Mouse (Mus musculus) right cerebral cortex, adult 2 months (tissue): Measurements from ENCODE around the gene Zswim1.
"Not testable (repeated sequence)": the region's sequence is repeated elsewhere in the genome, so short reads cannot be mapped to it uniquely, and the experiment has no call there.

ENCODE experiments used
- DNase-seq, 2 experiments: peaks; one replicate each; pipeline ENCODE4 v3.0.0; 2021 to 2022; ENCODE audit warnings: low spot score in 2 of 2

The Zswim1 gene

GRCm38 (mm10) chr2:164793236-164793635 lies 29.2 kb upstream of the Zswim1 start:
- DNase-seq: peak; percentile 66 to 73

- no peak for DNase-seq
Measured at GRCm38 (mm10) chr2:164793772-164794171, 28.7 kb upstream of the Zswim1 start.

- DNase-seq: peak; percentile 87 to 89
Measured at GRCm38 (mm10) chr2:164794293-164794692, 28.2 kb upstream of the Zswim1 start.

- no peak for DNase-seq
Measured at GRCm38 (mm10) chr2:164795868-164796267, 26.6 kb upstream of the Zswim1 start.

GRCm38 (mm10) chr2:164798554-164798953 lies 23.9 kb upstream of the Zswim1 start:
- DNase-seq: not testable (repeated sequence)

- no peak for DNase-seq
Measured at GRCm38 (mm10) chr2:164800252-164801004, 22.1 kb upstream of the Zswim1 start.

- no peak for DNase-seq
Measured at GRCm38 (mm10) chr2:164803201-164803920, 19.1 kb upstream of the Zswim1 start.

GRCm38 (mm10) chr2:164803921-164804313 lies 18.6 kb upstream of the Zswim1 start:
- DNase-seq: no peak

- peak; percentile 99 to 100 for DNase-seq
Measured at GRCm38 (mm10) chr2:164804533-164805331, 17.8 kb upstream of the Zswim1 start, which contains the start of the genes Acot8 and Zswim3. Gene Acot8 (minus strand): TSS chr2:164804882. Gene Zswim3 (plus strand): TSS chr2:164805098.

- DNase-seq: no peak
Measured at GRCm38 (mm10) chr2:164805332-164805718, 17.2 kb upstream of the Zswim1 start.

GRCm38 (mm10) chr2:164806614-164807013 lies 15.9 kb upstream of the Zswim1 start:
- DNase-seq: no peak

GRCm38 (mm10) chr2:164813557-164813956 lies 8.9 kb upstream of the Zswim1 start:
- DNase-seq: no peak

GRCm38 (mm10) chr2:164815348-164815747 lies 7.1 kb upstream of the Zswim1 start:
- DNase-seq: no peak

GRCm38 (mm10) chr2:164815821-164816220 lies 6.7 kb upstream of the Zswim1 start:
- no peak for DNase-seq

GRCm38 (mm10) chr2:164817206-164817605 lies 5.3 kb upstream of the Zswim1 start:
- no peak for DNase-seq

GRCm38 (mm10) chr2:164817703-164818102 lies 4.8 kb upstream of the Zswim1 start:
- no peak for DNase-seq

GRCm38 (mm10) chr2:164821060-164821459 lies 1.4 kb upstream of the Zswim1 start:
- DNase-seq: no peak

- DNase-seq: peak in 1 of 2 experiments; percentile 55
Measured at GRCm38 (mm10) chr2:164823181-164823585, 697 bp downstream of the Zswim1 start.

- no peak for DNase-seq
Measured at GRCm38 (mm10) chr2:164823969-164824368, 1.5 kb downstream of the Zswim1 start.

GRCm38 (mm10) chr2:164825521-164825920 lies 3.0 kb downstream of the Zswim1 start:
- DNase-seq: no peak

- no peak for DNase-seq
Measured at GRCm38 (mm10) chr2:164827146-164827850, 4.8 kb downstream of the Zswim1 start.
